Mouse (Mus musculus) hindbrain, embryonic 15.5 days (tissue): ENCODE measurements around the gene Fcrlb. TPM values are rescaled to one million over a fixed set of nuclear protein-coding genes. Genes with fewer than 3 reads are reported as not detected.

ENCODE experiments used
- ATAC-seq: fragments of 200-750 bp; cut with Nextera tagmentation; 2 replicates; pipeline ENCODE4 v1.8.0; 2017; ENCODE audit warnings: low read depth, moderate number of reproducible peaks, moderate TSS enrichment; ENCODE audit not compliant: low FRiP score
- H3K27ac ChIP-seq: fragments of 300-500 bp; sonication (generic); replicated peaks from 2 replicates; pipeline ENCODE4 v1.5.1; 2015; ENCODE audit warnings: mild to moderate bottlenecking, inconsistent platforms
- H3K27me3 ChIP-seq: fragments of 300-500 bp; sonication (generic); 2 replicates; pipeline ENCODE4 v1.6.1; 2015; ENCODE audit warnings: control low read depth, inconsistent platforms
- H3K36me3 ChIP-seq: fragments of 300-500 bp; sonication (generic); 2 replicates; pipeline ENCODE4 v1.6.1; 2015; ENCODE audit warnings: control low read depth, inconsistent platforms
- H3K4me1 ChIP-seq: fragments of 300-500 bp; sonication (generic); replicated peaks from 2 replicates; pipeline ENCODE4 v1.6.1; 2015; ENCODE audit warnings: control low read depth, inconsistent platforms
- H3K4me2 ChIP-seq: fragments of 300-500 bp; sonication (generic); 2 replicates; pipeline ENCODE4 v1.6.1; 2015; ENCODE audit warnings: moderate library complexity, mild to moderate bottlenecking, inconsistent platforms
- H3K4me3 ChIP-seq: fragments of 300-500 bp; sonication (generic); 2 replicates; pipeline ENCODE4 v1.5.1; 2015; ENCODE audit warnings: mild to moderate bottlenecking, inconsistent platforms
- H3K9ac ChIP-seq: fragments of 300-500 bp; sonication (generic); 2 replicates; pipeline ENCODE4 v1.6.1; 2015; ENCODE audit warnings: inconsistent platforms
- H3K9me3 ChIP-seq: fragments of 300-500 bp; sonication (generic); 2 replicates; pipeline ENCODE4 v1.6.1; 2016; ENCODE audit warnings: control low read depth, inconsistent platforms
- WGBS: fragments of 180-500 bp; shearing (Covaris S2); methylation state at CpG from one replicate; pipeline ENCODE4 v1.1.7; 2015; 5-methylcytosine and 5-hydroxymethylcytosine counted together
- polyA plus RNA-seq: library from polyadenylated mRNA; unstranded; fragments of >200 nt; fragmentation: Nextera tagmentation; extraction: Ambion mirVana; gene quantifications from 2 replicates; pipeline ENCODE4 v1.2.1, GENCODE M21; 2015

Gene Fcrlb
- polyA plus RNA-seq, 1 experiment from 2014 or later = 1.4 TPM

DNA sequence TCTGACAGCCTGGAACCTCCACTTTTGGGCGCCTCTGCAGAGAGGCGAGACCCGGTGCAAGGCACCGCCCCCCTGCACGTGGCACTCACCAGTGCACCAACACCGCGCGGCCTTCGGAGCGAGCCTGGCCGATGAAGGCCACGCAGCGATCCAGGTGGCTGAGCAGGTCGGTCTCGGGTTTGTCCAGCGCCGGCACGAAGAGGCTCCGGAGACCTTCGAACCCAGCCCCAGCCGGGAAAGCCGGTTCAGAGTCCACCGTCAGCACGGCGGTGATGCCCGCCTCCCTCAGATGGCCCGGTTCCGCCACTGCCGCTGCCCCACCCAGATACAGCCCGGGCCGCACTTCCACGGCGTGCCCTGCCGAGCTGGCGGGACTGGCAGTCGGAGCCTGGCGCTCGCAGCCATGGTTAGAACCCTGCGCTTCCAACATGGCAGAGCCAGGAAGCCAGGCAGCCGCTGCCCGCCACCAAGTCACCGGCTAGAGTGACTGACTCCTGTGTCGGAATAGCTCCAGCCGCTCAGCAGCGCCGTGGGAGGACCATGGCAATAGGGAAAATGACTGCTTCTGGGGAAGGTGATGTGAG lies 27.7 kb downstream of the Fcrlb start, which contains the start of the genes Gm26620 and Dusp12:
Gene Gm26620, plus strand, starts transcription at position 88 of the 584 bp plus-strand sequence.
Gene Dusp12, minus strand, starts transcription at position 563 of the 584 bp plus-strand sequence.
- Histone ChIP-seq H3K9ac (peak within 1 kb of the TSS; percentile 78), H3K27me3 (no peaks in the 10 kb centered on the region), H3K36me3 (peaks cover 6% of the 10 kb centered on the region), H3K27ac (peak within 1 kb of the TSS; percentile 86), H3K4me3 (peak within 1 kb of the TSS; percentile 68), H3K9me3 (no peaks in the 10 kb centered on the region), H3K4me2 (peak within 1 kb of the TSS; percentile 75), H3K4me1 (peaks cover 24% of the 10 kb centered on the region)
- under 1% methylated on average over 46 of the region's 46 CpGs for WGBS
- ATAC-seq = peak; percentile 94

DNA sequence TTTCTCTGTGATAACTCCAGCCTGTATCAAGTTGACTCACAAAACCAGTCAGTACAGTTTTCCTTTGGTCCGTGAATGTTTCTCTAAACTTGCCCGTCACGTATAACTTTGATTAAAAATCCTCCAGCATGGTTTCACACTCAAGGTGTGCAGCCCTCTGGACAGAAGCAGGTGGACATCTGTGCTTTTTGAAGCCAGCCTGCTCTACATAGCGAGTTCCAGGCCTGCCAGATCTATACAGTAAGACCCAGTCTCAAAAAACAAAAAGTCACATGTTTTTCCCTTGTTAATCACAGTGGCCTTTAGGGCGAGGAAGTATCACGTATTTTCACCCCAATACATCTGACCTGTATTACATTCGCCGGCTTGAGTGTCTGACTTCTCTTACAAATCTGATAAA lies 28.4 kb downstream of the Fcrlb start:
- WGBS = 30% methylated on average over 8 of the region's 8 CpGs
- ATAC-seq = no peak

DNA sequence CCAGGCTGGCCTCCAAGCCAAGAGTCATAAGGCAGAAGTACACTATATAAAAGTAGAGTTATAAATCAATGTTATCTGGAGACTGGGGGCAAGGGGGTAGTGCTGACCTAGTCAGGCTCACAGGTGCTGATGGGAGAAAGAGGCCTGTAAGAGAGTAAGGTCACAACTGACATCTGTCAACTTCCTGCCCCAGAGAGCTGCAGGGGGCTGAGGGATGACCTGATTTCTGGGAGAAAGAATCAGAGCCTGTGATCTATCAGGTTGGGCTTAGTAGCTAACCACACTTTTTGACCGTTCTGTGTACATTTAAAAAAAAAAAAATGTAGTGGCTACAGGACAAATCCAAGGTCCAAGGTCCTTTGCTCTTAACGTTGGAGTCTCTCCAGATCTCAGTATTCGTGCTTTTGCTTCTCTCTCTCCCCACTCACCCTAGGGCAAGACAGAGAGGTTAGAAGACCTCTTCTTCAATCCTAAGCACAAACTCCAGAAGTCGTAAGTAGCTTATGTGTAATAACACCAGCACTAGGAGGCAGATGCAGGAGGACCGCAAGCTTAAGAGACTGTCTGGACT lies 29.7 kb downstream of the Fcrlb start:
- H3K9me3 ChIP-seq = no peaks in the 10 kb centered on the region
- WGBS = 93% methylated on average over 5 of the region's 5 CpGs
- peaks cover 17% of the 10 kb centered on the region for H3K36me3 ChIP-seq
- no peak for ATAC-seq
- H3K4me3 ChIP-seq = no peak overlapping the region
- H3K27me3 ChIP-seq = no peaks in the 10 kb centered on the region
- no peak overlapping the region for H3K27ac ChIP-seq
- H3K4me2 ChIP-seq = no peak overlapping the region
- H3K9ac ChIP-seq = no peak overlapping the region
- H3K4me1 ChIP-seq = peaks cover 24% of the 10 kb centered on the region

More for the DNA sequence above, 28.4 kb downstream of the Fcrlb start:
- Histone ChIP-seq H3K27ac (peak overlapping the region; percentile 86; the same call in 1 of the 2 replicates), H3K9me3 (no peaks in the 10 kb centered on the region), H3K27me3 (no peaks in the 10 kb centered on the region), H3K36me3 (peaks cover 10% of the 10 kb centered on the region), H3K4me2 (peak overlapping the region; percentile 75), H3K4me1 (peaks cover 24% of the 10 kb centered on the region), H3K9ac (peak overlapping the region; percentile 78), H3K4me3 (peak overlapping the region; percentile 68)

DNA sequence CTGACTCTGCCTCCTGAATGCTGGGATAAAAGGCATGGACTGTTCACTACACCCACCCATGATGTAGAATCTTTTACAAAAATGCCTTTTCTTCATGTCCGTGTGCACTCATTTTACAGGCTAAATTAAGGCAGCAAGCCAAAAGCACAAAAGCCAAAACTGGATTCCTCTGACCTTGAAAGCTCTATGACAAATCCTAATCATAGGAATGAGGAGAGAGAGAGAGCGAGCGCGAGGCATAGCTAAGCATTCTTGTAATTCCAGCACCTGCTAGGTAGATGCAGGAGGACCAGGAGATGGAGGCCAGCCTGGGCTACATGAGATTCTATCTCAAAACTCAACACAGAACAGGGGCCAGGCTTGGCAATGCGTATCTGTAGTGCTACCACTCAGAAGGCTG lies 35.8 kb downstream of the Fcrlb start:
- Histone ChIP-seq H3K9me3 (no peaks in the 10 kb centered on the region), H3K4me3 (no peak overlapping the region), H3K4me2 (no peak overlapping the region), H3K36me3 (peaks cover 55% of the 10 kb centered on the region), H3K9ac (no peak overlapping the region), H3K4me1 (no peaks in the 10 kb centered on the region), H3K27ac (no peak overlapping the region), H3K27me3 (no peaks in the 10 kb centered on the region)
- ATAC-seq = no peak
- WGBS = 96% methylated on average over 5 of the region's 5 CpGs

DNA sequence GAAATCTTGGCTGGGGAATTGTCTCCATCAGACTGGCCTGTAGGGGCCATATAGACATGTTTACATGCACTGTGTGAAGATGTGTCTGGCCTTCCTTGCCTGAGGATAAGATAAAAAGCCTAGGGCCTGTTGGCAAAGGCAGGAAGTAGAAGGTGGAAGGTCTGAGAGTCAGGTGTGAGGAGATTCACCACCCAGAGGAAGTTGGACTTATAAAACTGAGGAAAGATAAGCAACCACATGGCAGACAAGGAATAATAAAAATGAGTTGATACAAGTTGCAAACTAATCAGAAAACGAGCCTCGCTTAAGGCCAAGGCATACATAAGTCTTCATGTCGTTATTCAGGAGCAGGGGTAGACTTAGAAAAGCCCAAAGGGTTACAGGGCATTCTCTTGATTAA lies 37.1 kb downstream of the Fcrlb start:
- Histone ChIP-seq H3K27me3 (no peaks in the 10 kb centered on the region), H3K4me1 (no peaks in the 10 kb centered on the region), H3K27ac (no peak overlapping the region), H3K9me3 (no peaks in the 10 kb centered on the region), H3K9ac (no peak overlapping the region), H3K4me3 (no peak overlapping the region), H3K4me2 (no peak overlapping the region), H3K36me3 (peaks cover 59% of the 10 kb centered on the region)
- 84% methylated on average over 3 of the region's 3 CpGs for WGBS
- no peak for ATAC-seq

DNA sequence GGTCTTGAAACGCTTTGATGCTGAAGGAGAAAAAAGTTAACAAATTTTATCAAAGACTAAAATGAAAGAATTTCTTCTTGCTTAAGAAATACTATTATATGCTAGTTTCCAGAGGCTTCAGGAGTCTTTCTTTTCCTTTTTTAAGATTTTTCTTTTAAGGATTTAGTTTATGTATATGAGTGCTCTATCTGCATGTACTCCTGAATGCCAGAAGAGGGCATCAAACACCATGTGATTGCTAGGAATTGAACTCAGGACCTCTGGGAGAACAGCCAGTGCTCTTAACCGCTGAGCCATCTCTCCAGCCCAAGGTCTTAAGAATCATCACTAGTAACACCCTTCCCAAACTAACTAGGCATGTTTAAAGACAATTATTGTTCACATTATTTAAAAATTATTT lies 40.8 kb downstream of the Fcrlb start:
- no peaks in the 10 kb centered on the region for H3K9me3 ChIP-seq
- no peak overlapping the region for H3K27ac ChIP-seq
- WGBS = 96% methylated on average over 2 of the region's 2 CpGs
- H3K4me2 ChIP-seq = no peak overlapping the region
- peaks cover 6% of the 10 kb centered on the region for H3K4me1 ChIP-seq
- ATAC-seq = no peak
- no peak overlapping the region for H3K9ac ChIP-seq
- H3K4me3 ChIP-seq = no peak overlapping the region
- peaks cover 37% of the 10 kb centered on the region for H3K36me3 ChIP-seq
- no peaks in the 10 kb centered on the region for H3K27me3 ChIP-seq

DNA sequence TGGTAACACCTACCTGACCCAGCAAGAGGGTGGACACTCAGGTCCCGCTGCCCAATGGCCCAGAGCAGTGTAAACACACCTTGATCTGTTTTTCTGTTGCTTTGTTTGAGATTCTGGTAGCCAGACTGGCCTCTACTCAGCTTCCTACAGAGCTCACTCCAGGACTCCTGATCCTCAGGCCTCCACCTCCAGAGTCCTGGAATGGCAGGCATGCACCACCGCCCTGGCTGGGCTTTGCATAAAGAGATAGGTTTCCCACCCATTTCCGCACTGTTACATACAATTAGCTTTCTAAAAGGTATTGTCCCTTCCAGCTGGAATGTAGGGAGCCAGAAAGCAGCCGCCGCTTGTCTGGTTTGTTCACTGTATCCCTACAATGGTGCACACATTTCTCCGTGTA lies 41.3 kb downstream of the Fcrlb start:
- H3K4me2 ChIP-seq = no peak overlapping the region
- H3K9ac ChIP-seq = no peak overlapping the region
- H3K27ac ChIP-seq = no peak overlapping the region
- no peaks in the 10 kb centered on the region for H3K27me3 ChIP-seq
- WGBS = 91% methylated on average over 6 of the region's 6 CpGs
- peaks cover 12% of the 10 kb centered on the region for H3K4me1 ChIP-seq
- H3K36me3 ChIP-seq = peaks cover 35% of the 10 kb centered on the region
- H3K4me3 ChIP-seq = no peak overlapping the region
- H3K9me3 ChIP-seq = no peaks in the 10 kb centered on the region
- no peak for ATAC-seq

DNA sequence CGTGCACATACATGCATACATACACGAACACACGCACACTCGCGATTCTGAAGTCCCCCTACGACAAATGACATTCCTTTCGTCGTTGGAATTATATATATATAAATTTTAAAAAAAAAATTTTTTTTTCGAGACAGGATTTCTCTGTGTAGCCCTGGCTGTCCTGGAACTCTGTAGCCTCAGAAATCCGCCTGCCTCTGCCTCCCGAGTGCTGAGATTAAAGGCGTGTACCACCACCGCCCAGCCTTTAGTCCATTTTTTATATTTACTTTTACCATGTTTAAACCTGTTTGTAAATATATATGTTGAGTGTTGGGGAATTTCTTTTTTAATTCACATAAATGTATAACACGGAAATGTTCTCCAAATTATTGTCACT lies 43.8 kb downstream of the Fcrlb start:
- H3K27me3 ChIP-seq = no peaks in the 10 kb centered on the region
- peak overlapping the region; percentile 66 for H3K4me3 ChIP-seq
- peak overlapping the region; percentile 76 for H3K4me2 ChIP-seq
- 0 out of 2 replicates have a peak overlapping the region, but pooled peaks have one; percentile 16 for H3K27ac ChIP-seq
- peaks cover 15% of the 10 kb centered on the region for H3K4me1 ChIP-seq
- 16% methylated on average over 14 of the region's 14 CpGs for WGBS
- ATAC-seq = 0 out of 2 replicates have a peak, but pooled peaks have one; percentile 12
- peaks cover 17% of the 10 kb centered on the region for H3K36me3 ChIP-seq
- H3K9ac ChIP-seq = peak overlapping the region; percentile 36
- H3K9me3 ChIP-seq = no peaks in the 10 kb centered on the region

DNA sequence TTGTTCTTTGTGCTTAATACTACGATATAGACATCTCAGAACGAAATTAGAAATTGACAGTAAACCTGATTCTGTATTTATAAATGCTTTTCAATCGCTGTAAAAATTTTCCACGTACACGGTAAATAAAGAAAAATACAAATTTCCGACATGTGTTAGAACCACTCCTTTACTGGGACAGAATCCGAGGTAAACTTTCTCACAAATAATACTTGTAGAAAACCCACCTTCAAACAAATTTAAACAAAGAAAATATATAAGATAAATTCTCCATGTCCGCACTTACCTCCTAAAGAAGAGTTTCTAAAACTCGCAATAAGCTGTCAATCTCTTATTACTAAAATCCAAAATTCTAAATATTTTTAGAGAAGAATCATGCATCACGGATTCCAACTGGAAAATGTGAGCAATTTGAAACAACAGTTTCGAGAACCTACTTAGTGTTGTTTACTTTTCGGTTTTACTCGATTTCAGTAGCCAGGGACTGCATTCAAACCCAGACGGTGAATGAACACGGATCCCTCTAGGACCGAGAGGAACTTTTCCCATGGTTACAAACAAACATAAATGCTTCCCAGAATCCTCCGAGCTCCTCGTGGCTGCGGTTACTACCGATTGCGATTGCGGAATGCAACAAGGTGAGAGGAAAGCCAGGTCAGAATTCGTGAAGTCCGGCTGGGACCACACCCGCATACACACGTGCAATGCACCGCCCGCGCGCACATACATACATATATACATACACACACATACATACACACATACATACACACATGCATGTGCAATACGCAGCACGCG lies 44.4 kb downstream of the Fcrlb start:
- whole genome bisulfite sequencing = under 1% methylated on average over 33 of the region's 33 CpGs
- peak overlapping the region; percentile 76 for H3K4me2 ChIP-seq
- no peaks in the 10 kb centered on the region for H3K9me3 ChIP-seq
- H3K27ac ChIP-seq = 0 out of 2 replicates have a peak overlapping the region, but pooled peaks have one; percentile 16
- H3K9ac ChIP-seq = peak overlapping the region; percentile 64
- H3K4me1 ChIP-seq = peaks cover 15% of the 10 kb centered on the region
- no peaks in the 10 kb centered on the region for H3K27me3 ChIP-seq
- peaks cover 13% of the 10 kb centered on the region for H3K36me3 ChIP-seq
- H3K4me3 ChIP-seq = peak overlapping the region; percentile 66
- peak; percentile 88 for ATAC-seq

DNA sequence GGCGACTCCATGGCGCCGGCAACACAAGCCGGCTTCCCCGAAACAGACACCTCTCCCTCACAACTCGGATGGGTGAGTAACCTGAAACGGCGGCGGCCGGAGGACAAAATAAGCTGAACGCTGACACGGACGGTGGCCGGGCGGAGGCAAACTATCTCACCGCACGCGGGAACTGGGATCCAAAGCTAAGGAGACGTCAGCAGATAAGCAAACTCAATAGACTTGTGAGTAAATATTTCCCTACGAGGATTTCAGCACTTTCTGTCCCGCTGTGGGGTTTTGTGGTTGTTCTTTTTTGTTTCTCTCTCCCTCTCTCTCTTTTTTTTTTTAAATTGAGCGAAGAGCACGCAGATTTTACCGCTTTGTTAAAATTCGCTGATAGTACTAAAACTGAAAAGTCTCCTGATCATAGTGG lies 45.0 kb downstream of the Fcrlb start, which contains the start of gene Atf6:
Gene Atf6, minus strand, starts transcription at position 81 of the 415 bp plus-strand sequence.
- ATAC-seq = peak; percentile 68
- no peaks in the 10 kb centered on the region for H3K9me3 ChIP-seq
- peak within 1 kb of the TSS; percentile 64 for H3K9ac ChIP-seq
- H3K36me3 ChIP-seq = peaks cover 13% of the 10 kb centered on the region
- peak within 1 kb of the TSS; percentile 76 for H3K27ac ChIP-seq
- H3K27me3 ChIP-seq = no peaks in the 10 kb centered on the region
- peak within 1 kb of the TSS; percentile 76 for H3K4me2 ChIP-seq
- H3K4me1 ChIP-seq = peaks cover 15% of the 10 kb centered on the region
- under 1% methylated on average over 25 of the region's 25 CpGs for WGBS
- H3K4me3 ChIP-seq = peak within 1 kb of the TSS; percentile 66

DNA sequence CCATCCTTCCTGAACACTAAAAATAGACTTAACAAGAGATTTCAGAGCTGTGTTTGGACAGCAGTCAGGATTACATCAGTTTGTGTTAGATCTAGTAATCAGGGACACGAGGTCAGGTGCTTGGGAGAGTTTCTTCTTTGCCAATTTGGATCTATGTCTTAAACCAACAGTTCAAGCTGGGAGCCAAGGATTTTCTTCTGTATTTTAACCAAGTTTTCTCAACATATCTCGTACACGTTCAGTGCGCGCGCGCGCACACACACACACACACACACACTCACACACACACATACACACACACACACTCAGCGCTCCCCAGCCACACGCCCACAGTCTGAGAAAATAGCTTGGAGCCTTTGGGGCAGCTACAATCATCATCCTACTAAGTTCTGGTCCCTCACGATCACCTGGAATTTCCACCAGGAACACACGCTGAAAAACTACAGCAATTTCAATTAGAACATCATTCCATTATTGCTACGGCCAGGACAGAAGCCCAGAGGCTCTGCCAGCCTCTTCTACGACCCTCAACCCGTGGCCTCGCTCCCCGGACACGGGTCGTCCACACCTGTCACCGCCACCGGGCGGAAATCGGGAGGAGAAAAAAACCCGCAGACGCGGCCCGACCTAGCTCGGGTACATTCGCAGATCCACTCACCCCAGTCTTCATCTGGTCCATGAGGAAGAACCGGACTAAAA lies 45.6 kb downstream of the Fcrlb start:
- Histone ChIP-seq H3K27ac (peak overlapping the region; percentile 76), H3K9ac (peak overlapping the region; percentile 64), H3K4me3 (peak overlapping the region; percentile 66), H3K36me3 (peaks cover 8% of the 10 kb centered on the region; the same call in 1 of the 2 replicates), H3K4me1 (peaks cover 15% of the 10 kb centered on the region), H3K27me3 (no peaks in the 10 kb centered on the region), H3K9me3 (no peaks in the 10 kb centered on the region), H3K4me2 (peak overlapping the region; percentile 76)
- ATAC-seq = peak; percentile 72
- 3% methylated on average over 30 of the region's 30 CpGs for WGBS
